Comparison of ENCODE assay signal across 18 mouse cellular contexts in the genomic region with DNA sequence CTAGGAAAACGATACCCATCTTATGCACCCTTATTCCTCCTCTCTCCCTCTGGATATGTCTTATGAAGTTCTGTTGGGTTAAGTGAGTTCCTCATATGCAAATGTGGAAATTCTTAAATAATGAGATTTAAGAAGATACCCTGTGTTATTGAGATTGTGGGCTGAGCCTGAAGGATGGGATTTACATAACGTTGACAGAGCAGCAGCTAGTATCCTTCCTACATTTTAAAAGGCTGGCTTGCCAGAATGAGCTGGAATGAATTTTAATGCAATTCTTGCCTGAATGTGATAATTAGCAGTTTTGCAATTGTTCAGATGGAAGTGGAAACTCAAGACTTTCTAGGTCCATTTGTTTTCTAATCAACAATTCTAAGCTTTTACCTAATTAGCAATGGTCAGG.
DNase-seq lines count a peak whose midpoint lies in the region; ATAC-seq and TF ChIP-seq lines count a peak whose summit lies in the region.
"Had no signal": no experiment of that assay in that cellular context is flagged by ENCODE, and none has a peak within 500 bp of the region (broad histone marks: within the 10 kb centered on the region; RNA-seq: fewer than 3 reads in every experiment).

No protein-coding gene starts in this region.

- H3K27me3 ChIP-seq in hindbrain, postnatal 0 days (ENCODE audit: insufficient read depth, low read length): no peaks in the 10 kb centered on the region
- no peaks in the 10 kb centered on the region for H3K27me3 ChIP-seq in hindbrain, embryonic 10.5 days (ENCODE audit: insufficient read depth, poor library complexity, severe bottlenecking)
- H3K27me3 ChIP-seq: embryonic facial prominence, embryonic 12.5 days; forebrain, embryonic 13.5 days; forebrain, embryonic 15.5 days had no signal

- ATAC-seq in hindbrain, postnatal 0 days: no peak
- ATAC-seq: forebrain, embryonic 13.5 days; forebrain, embryonic 15.5 days; forebrain, postnatal 0 days had no signal

- 71% methylated on average over 2 of the region's 2 CpGs for WGBS in hindbrain, postnatal 0 days
- WGBS in hindbrain, embryonic 10.5 days: 87% methylated on average over 2 of the region's 2 CpGs

- H3K9ac ChIP-seq in hindbrain, postnatal 0 days (replicated peaks; ENCODE audit: low read length): no peak overlapping the region
- H3K9ac ChIP-seq: embryonic facial prominence, embryonic 12.5 days; forebrain, embryonic 13.5 days; forebrain, embryonic 15.5 days; forebrain, postnatal 0 days had no signal

- TF ChIP-seq CTCF in hindbrain, postnatal 0 days (IDR thresholded peaks at IDR 0.05; ENCODE audit: low read depth): no peak

- no peaks in the 10 kb centered on the region for H3K4me1 ChIP-seq in hindbrain, postnatal 0 days (ENCODE audit: insufficient read depth, low read length)
- H3K4me1 ChIP-seq in hindbrain, embryonic 10.5 days (replicated peaks): no peaks in the 10 kb centered on the region
- H3K4me1 ChIP-seq: embryonic facial prominence, embryonic 10.5 days; embryonic facial prominence, embryonic 12.5 days; forebrain, embryonic 13.5 days had no signal

- no peaks in the 10 kb centered on the region; the same call in 1 of the 2 replicates for H3K9me3 ChIP-seq in hindbrain, postnatal 0 days (ENCODE audit: low read length)
- H3K9me3 ChIP-seq in hindbrain, embryonic 10.5 days: peaks cover 22% of the 10 kb centered on the region

- no peak overlapping the region for H3K4me3 ChIP-seq in hindbrain, postnatal 0 days (ENCODE audit: low read length)
- H3K4me3 ChIP-seq in hindbrain, embryonic 10.5 days: no peak overlapping the region
- H3K4me3 ChIP-seq: embryonic facial prominence, embryonic 10.5 days; embryonic facial prominence, embryonic 12.5 days; forebrain, embryonic 13.5 days; forebrain, embryonic 15.5 days had no signal

- no peak for DNase-seq in hindbrain, postnatal 0 days (ENCODE audit: low spot score)
- DNase-seq in hindbrain, embryonic 10.5 days (ENCODE audit: low spot score): no peak
- DNase-seq in brain, adult 2 months (ENCODE audit: low read depth, low spot score): peak; percentile 61
- peak; percentile 53 for DNase-seq in telencephalon, adult 2 months (ENCODE audit: low read depth, low spot score)
- no peak for DNase-seq in right cerebral cortex, postnatal 10 days (ENCODE audit: low spot score in 2 of 2)
- DNase-seq: adrenal gland, adult 2 months; adrenal gland, postnatal 10 days; adrenal gland, postnatal 25 days; cerebellum, adult 11-12 months; cerebellum, adult 2 months; cerebellum, adult 9-10 months; cerebellum, postnatal 10 days; cerebellum, postnatal 25 days; forebrain, postnatal 0 days had no signal

- peaks cover 21% of the 10 kb centered on the region; the same call in 1 of the 2 replicates for H3K36me3 ChIP-seq in hindbrain, postnatal 0 days (ENCODE audit: insufficient read depth, low read length)
- peaks cover 87% of the 10 kb centered on the region for H3K36me3 ChIP-seq in hindbrain, embryonic 10.5 days

- 0 out of 2 replicates have a peak overlapping the region, but pooled peaks have one; percentile 20 for H3K27ac ChIP-seq in hindbrain, postnatal 0 days
- H3K27ac ChIP-seq in hindbrain, embryonic 10.5 days: no peak overlapping the region
- H3K27ac ChIP-seq: embryonic facial prominence, embryonic 10.5 days; embryonic facial prominence, embryonic 12.5 days; forebrain, embryonic 13.5 days; forebrain, embryonic 15.5 days had no signal

- H3K4me2 ChIP-seq in hindbrain, postnatal 0 days (ENCODE audit: low read depth, low read length): no peak overlapping the region
- H3K4me2 ChIP-seq: embryonic facial prominence, embryonic 12.5 days; forebrain, embryonic 13.5 days; forebrain, embryonic 15.5 days had no signal

Comparison
In these comparisons a context has a peak if more than half of its experiments do, and no peak if none do; other contexts are left out.
1. DNase-seq: peak in brain, adult 2 months (single experiment) and telencephalon, adult 2 months (single experiment); none in hindbrain, postnatal 0 days (single experiment), hindbrain, embryonic 10.5 days (single experiment) and right cerebral cortex, postnatal 10 days (0 of 2).